Mouse (Mus musculus) adrenal gland, postnatal 14 days (tissue): ENCODE results near the gene Hcfc2. TPM values are rescaled to one million over a fixed set of nuclear protein-coding genes. Genes with fewer than 3 reads are reported as not detected.

Experiments
- DNase-seq: peaks from one replicate; pipeline ENCODE4 v3.0.0; 2021; ENCODE audit warnings: mixed read lengths
- total RNA-seq: library from RNA; stranded (reverse); gene quantifications from 2 replicates; pipeline ENCODE4 v1.2.3, GENCODE M21; 2021

Gene Hcfc2
- total RNA-seq, 1 experiment from 2014 or later: 30.5 TPM

DNA sequence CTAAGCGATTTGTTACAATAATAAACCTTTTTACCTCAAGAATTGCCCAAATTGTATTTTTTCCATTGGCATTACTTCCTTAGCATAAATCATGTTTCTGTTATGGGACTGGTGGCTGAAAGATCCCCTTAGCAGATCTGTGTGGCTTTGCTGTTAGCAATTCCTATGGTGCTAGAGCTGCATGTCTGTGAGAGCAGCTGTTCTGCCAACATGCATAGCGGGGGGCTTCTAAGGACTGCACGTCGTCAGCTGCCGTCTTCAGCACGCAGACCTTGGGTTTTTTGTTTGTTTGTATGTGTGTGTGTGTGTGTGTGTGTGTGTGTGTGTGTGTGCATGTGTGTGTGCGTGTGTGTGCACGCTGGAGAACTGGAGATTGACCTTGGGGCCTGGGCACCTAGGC lies 45.4 kb downstream of the Hcfc2 start:
- DNase-seq: no peak

GRCm38 (mm10) chr10:82741876-82742275 lies 45.9 kb downstream of the Hcfc2 start:
- no peak for DNase-seq

DNA sequence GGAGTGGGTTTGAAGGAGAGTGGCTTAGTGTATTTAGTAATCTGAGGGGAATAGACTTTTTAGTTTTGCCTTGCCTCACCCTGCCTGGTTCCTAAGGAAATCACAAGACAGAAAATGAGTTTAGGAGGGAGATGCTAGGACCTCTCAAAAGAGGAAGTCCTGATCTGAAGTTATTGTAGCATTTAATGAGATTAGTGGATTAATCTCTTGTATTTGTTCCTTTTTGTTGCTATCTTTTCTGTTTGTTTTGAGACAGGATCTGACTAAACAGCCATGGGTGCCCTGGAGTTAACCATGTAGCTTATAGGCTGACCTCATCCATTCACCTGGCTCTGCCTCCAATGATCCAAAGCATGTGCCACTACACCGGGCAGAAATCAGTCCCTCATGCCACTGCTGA lies 46.6 kb downstream of the Hcfc2 start:
- DNase-seq: no peak

- no peak for DNase-seq
These were observed 48.3 kb downstream of the Hcfc2 start for GRCm38 (mm10) chr10:82744296-82744695.

DNA sequence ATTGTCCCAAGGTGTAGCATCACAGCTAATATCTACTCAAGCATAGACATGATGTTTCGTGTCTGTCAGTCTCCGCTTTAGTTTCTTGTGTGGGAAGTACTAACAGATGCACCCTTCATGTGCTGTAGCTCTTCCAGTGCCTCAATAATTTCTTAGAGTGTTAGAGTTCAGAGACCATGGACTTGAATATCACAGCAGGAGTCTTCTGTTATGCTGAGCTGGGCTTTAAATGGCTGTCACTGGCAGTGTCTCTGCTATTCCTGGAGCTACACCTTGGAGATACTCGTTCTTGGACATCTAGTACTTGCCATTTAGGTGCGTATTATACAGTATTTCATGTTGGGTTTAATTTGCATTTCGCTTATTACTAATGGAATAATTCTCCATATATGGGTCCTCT lies 49.3 kb downstream of the Hcfc2 start:
- no peak for DNase-seq

DNA sequence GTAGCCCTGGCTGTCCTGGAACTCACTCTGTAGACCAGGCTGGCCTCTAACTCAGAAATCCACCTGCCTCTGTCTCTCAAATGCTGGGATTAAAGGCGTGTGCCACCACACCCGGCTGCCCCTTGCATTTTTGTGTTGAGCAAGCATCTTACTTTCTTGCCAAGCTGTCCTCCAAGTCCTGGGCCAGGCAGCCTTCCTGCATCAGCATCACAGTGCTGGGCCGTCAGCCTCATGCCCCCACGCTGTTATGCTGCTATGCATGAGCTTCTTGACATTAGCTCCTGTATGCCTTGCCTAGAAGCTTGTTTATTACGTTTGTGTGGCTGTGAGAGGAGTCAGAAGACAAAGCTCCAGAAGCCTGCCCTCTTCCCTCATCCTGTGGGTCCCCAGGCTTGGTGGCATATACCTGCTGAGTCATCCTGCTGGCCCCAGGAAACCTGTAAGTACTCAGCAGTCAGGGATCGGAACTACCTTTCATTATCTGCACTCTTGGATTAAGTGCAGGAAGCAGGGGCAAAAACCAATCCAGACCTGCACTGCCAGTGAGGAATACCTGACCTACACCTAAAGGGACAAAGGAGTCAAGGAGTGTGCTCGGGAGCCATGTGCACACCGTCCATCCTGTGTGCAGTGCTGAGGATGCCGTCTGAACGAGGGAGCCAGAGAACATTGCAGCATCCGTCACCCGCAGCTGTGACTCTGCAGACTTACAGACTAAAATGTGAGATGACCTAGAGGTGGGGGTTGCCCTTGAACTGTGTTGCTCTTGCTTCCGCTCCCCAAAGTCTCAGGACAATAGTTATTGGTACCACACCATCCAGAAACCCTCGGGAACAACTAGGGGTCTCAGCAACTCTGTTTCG lies 51.3 kb downstream of the Hcfc2 start:
- no peak for DNase-seq

DNA sequence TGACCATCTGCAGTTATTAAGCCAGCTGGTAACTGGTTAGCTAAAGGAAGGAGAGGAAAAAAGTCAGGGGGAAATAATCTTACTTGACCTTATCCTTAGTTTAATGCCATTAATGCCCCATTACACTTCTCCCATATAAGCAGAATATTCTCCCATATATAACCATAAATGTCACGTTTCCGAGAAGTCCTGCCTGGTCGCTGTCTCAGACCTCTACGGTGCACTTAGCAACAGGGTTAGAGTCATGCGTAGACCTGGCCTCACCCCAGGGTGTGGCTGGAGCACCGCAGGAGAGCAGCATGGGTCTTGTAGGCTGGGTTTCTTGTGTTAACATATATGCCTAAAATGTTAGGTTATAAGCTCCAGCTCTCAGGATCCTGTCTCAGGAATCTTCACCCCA lies 54.8 kb downstream of the Hcfc2 start:
- DNase-seq: no peak

- DNase-seq: no peak
These were observed 57.0 kb downstream of the Hcfc2 start for GRCm38 (mm10) chr10:82752921-82753320.

- DNase-seq: no peak
These were observed 58.7 kb downstream of the Hcfc2 start for GRCm38 (mm10) chr10:82754642-82755041.

DNA sequence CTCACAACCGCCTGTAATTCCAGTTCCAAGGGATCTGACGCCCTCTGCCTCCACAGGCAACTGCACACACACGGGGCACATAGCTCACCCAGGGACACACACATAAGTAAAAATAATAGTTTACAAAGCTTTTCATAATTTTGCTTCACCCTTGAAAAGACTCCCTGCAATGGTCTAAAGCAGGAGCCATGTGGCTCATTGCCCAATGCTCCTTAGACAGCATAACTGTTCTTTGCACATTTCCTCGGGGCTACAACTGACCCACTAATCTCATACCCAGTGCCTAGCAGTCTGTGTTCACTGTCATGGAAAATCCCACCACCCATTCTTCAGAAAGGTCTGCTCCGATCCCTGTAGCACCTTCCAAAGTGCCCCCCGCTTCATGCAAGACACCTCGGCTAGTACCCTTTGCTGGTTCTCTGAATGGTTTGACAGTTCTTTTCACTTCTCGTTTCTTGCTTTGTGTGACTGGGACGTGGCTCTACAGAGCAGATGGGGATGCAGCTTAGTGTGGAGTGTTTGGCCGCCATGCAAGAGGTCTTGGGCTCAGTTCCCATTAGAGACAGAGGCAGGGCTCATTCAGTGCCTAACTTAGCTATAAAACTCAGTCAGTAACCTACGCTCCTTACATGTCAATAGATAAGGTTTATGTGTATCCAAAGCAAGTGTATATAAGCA lies 59.4 kb downstream of the Hcfc2 start:
- DNase-seq: no peak

- no peak for DNase-seq
These were observed 60.5 kb downstream of the Hcfc2 start for GRCm38 (mm10) chr10:82756466-82756865.

DNA sequence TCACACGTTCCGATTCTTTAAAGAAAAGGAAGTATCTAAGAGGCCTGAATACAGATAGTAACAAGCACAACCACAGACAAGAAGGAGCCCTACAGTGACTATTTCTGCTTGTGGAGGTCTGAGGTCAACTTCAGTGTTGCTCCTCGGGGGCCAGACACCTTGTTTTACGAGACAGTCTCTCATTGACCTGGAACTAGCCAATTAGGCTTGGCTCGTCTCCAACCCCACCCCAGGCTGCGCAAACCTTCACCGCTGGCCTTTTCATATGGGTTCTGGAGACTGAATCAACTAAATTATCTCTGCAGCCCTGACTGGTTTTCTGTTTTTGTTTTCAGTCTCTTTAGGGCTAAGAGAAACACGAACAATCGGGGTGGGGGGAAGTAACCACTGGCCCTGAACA lies 61.4 kb downstream of the Hcfc2 start:
- DNase-seq: no peak

- no peak for DNase-seq
These were observed 62.4 kb downstream of the Hcfc2 start for GRCm38 (mm10) chr10:82758368-82758767.

DNA sequence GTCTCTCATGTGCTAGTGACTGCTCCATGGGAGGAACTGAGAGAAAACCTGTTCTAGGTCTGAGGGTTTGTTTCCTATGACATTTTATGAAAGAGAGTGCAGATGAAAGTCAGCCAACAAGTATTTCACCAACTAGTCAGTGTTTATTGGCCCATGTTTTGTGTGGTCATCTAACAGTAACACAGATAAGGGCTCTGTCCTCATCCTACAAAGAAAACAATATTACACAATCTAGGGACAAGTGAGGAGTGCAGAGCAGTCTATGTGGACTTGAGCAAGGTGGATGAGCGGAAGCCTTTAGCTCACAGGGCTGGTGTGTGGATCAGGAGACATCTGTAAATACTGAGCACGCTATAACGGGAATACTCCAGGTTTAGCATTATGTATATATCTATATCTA lies 62.9 kb downstream of the Hcfc2 start:
- DNase-seq: no peak

GRCm38 (mm10) chr10:82759706-82760105 lies 63.7 kb downstream of the Hcfc2 start:
- DNase-seq: no peak

DNA sequence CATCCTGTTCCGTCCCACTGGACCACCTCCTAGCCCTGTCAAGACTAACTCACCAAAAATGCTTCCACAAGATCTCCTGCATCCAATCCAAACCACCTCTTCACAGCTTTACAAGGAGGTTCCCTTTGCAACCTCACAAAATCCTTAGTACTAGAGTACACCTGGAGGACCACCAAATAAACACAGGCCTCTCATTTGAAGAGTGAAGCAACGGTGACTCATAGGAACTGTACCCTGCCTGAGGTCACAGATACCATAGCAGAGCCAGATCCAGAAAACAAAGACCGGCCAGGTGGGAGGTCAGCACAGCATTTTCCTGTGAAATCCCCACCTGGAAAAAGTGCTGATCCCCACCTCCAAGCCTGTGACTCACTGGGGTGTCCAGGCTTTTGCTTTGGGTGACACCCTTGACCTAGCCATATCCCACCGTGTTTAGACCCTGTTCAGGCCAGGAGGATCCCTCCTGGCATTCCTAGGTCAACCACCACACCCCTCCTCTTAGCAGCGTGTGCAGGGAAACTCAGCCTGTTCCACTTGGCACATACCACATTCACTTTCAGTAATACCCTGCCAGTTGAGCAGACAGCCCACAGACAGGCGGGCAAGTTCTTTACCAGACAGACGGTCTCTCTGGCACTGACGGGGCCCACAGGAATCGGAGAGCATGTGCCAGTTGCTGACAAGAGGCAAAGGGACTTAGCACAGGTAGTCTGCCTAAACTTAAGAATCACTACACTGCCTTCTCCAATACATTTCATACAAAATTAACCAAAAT lies 65.3 kb downstream of the Hcfc2 start:
- no peak for DNase-seq

DNA sequence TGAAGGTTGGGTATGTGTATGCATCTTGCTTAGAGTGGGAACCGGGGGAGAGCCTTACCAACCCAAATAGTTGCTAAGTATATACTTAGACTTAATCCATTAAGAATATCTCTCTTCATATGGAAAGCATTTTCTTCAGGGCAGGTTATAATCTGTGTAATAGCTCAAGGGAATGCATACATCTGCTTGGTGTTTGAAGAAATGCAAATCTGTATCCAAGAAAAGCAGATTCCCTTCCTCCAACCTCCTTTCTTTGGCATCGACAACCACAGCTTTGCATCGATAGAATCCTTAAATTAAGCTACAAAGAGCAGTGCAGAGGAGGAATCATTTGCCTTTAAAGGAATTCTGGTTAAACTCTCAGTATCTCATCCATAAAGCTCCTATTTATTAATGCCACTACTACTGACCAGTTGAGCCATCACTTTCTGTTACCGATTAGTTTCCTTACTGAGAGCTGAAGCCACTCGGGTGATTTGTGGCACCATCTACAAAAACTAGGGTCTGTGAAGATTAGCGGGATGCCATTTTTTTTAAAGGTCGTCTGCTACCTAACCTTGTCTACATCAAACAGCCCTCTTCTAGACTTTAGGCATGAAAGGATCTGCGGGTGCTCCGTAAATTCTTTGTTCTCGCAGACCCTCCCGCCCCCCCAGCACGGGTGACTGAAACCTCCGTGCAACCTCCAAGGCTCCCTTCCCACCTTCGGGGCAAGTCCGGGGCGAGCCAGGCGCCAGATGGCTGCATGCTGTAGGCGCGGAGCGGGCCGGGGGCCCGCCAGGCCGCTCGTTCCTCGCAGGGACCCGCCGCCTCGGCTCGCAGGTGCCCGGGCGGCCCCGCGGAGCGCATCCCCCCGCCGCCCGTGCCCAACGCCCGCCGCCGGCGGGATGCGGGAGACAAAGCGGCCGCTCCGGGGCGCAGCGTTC lies 67.1 kb downstream of the Hcfc2 start:
- DNase-seq: peak; percentile 66

DNA sequence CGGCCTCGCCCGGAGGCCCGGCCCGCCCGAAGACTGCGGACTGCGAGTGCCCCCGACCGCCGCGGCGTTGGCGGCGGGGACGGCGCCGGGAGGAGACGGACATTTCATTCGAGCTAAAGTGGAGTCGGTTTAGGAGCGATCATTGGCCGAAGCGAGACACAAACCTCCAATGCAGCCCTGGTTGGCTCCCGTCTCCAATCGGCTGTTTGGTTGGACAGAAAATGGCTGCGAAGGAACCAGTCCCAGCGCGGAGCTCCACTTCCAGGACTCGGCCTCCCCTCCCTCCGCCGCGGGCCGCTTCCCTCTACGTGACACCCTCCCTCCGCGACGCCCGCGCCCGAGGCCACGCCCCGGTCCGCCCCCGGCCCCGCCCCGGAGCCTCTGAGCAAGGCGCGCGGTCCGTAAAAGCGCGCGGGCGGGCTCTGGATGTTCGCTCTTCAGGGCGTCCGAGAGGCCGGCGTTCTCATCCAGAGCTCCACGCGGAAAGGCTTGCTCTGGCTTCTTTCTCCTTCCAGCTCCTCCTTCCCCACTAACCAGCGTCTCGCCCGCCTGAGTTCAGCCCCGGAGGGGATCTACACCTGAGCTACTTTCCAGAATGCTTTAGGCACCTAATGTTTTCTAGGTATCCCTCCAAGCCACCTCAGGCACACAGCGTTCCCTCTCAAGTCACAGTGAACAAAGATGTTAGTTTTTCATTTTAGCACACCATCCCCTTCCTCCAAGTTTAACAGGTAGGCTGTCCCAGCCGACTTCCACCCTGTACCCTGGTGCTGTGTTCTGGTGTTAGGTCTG lies 68.1 kb downstream of the Hcfc2 start, which contains the start of gene Nfyb:
TSS of gene Nfyb (minus strand) at position 305 of the 792 bp plus-strand sequence.
- DNase-seq: peak; percentile 98

DNA sequence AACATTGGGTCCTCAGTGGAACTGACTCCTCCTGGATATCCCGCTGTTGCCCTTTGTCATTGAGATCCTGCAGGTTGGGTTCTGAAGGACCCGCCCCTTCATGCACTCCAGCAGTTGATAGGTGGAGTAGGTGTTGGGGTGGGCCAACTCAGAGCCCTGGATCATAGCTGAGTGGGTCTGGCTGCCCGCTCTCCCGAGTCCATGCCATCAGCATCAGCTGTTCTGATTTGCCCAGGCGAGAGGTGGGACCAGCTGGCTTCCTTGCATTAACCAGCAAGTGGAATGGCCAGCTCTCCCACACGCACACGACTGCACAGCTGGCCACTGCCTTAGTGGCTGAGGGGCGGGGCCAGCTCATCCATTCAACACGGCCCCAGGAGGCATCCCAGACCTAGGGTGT lies 72.9 kb downstream of the Hcfc2 start:
- DNase-seq: no peak

DNA sequence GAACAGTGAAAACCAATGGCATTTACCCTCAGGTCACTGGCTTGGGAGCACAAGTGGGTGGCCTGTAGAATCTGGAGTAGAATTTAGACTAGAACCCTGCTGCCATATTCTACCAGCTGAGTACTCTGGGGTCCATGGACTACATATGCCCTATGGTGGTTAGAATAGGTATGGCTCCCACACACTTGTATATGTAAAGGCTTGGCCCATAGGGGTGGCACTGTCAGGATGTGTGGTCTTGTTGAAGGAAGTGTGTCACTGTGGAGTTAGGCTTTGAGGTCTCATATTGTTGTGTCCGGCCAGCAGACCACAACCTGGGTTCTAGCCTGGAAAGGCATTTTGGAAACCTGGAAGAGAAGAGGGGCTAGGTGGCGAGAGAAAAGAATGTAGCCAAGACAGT lies 74.8 kb downstream of the Hcfc2 start:
- no peak for DNase-seq

DNA sequence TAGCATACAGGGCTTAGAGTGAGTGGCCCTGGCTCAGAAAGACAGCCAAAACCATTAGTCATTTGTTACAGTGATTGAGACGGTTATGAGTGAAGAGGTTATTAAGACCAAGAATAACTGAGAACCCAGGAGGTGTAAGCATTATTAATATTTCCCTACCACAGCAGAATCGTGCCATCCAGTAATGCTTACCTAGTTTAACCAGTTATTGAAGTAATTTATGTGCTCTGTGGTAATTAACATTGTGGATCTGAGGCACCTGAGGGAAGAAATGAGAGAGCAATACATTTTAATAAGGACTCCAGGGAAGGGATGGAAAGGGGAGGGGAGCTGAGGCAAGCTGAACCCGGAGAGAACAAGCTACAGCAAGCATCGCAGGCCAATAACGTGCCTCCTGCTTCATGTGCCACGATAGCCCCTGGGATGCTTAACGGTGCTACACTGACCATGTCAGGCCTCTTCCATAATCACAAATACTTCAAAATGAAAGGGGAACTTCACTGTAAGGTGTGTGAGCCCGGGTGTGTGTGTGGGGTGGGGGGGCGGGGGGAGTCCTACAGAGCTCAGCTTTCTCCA lies 75.7 kb downstream of the Hcfc2 start:
- DNase-seq: no peak
